Mouse (Mus musculus) neutrophil, adult 5-6 weeks (primary cell): Measurements from ENCODE around the gene Mrps18a. TPM values are rescaled to one million over a fixed set of nuclear protein-coding genes. Genes with fewer than 3 reads are reported as not detected.

Experiments used
- ATAC-seq: fragments of 151-379, 151-347 bp; 2 replicates; pipeline ENCODE4 v1.8.0; 2017; ENCODE audit warnings: mild to moderate bottlenecking, moderate TSS enrichment; ENCODE audit not compliant: insufficient number of reproducible peaks, poor library complexity, low FRiP score, severe bottlenecking; ENCODE audit errors: extremely low read depth
- total RNA-seq: library from RNA; stranded (forward); fragments of 200-1000 nt; gene quantifications from 2 replicates; pipeline ENCODE4 v1.2.3, GENCODE M21; 2017

Gene Mrps18a
- total RNA-seq, 1 experiment from 2014 or later, result 23.6 TPM

DNA sequence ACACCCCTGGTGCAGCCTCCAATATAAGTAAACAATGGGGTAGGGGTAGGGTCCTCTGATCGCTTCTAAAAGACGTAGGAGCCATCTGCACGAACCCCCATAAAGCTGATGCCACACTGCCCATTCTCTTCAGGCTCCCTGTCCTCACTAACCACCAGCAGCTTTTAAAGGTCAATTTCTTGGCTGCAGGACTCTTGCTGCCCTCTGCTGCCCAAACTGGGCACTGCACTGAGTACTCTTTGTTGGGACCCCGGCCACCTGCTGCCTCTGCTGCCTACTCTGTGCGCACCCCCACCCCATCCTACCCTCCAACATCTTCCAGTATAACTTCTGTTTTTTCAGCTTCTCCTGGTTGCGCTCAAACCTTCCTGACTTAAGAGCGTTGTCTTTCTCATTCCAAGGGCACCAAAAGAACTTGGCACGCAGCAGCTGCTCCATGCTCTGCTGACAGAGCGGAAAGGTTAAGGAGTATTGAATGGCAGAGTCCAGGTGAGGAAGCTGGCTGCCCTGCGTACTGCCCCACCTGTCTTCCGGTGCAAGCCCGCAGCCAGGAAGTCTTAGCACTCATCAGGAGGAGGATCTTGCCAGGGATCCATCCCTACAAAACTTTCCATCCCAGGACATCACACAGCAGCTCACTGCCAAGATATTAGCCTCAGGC, 21.4 kb downstream of the Mrps18a start:
- ATAC-seq, result peak; percentile 56; the same call in 1 of the 2 replicates

DNA sequence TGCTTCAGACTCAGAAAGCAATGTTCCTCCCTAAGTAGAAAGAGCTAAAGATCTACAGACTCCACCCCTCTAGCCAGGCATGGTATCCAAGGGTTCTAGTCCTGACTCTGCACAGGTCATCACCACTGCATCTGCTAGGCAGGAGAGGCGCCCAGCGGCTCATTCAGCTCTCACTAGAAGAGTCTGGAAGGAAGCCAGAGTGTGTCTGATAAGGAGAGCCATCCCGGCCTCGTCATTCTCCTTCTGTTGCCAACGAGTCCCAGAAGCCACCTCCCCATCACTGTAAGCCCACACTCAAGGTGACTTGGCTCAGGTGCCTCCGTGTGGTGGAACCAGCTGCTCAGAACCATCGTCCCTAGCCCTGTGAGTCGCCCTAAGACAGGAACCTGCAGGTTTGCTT, 22.1 kb downstream of the Mrps18a start:
- ATAC-seq, result no peak

DNA sequence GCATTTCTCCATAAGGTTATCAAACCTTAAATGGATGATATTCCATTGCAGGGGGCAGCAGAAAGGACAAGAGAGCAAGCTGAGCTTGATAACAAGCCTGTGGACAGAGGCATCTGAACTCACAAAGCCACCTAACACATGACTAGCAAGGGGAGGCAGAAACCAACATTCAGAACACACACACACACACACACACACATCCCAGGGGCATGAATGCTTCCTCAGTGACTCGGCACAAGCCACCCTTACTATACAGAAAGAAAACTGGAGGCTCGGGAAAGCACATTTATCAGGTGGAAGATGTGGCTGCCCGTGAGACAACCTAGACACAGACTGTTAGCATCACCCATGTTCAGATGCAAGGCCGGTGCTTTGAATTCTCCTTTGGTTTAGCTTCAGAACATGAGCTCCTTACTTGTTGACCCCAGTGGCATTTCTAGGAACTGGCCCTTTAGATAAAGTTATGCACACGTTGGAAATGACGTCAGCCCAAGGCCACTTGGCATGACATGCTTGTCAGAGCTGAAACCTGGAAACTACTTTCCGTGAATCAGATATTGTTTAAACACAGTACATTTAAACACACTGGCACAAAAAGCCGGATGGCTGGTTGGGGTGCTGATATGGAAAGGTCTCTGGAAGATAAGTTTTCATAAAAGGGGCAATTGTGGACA, 27.9 kb downstream of the Mrps18a start:
- ATAC-seq, result no peak

DNA sequence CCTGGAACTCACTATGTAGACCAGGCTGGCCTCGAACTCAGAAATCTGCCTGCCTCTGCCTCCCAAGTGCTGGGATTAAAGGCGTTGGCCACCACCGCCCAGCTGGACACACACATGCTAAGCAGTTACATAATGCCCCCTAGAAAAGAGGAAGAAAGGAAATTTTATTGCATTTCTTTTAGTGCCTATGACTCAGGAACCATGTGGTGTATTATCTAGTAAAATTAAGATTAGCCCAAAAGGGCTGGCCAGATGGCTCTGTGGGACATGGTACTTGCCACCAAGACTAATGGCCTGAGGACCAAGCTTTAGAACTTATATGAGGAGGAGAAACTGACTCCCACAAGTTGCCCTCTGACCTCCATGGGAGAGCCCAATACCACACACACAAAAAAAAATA, 29.1 kb downstream of the Mrps18a start:
- ATAC-seq, result no peak

DNA sequence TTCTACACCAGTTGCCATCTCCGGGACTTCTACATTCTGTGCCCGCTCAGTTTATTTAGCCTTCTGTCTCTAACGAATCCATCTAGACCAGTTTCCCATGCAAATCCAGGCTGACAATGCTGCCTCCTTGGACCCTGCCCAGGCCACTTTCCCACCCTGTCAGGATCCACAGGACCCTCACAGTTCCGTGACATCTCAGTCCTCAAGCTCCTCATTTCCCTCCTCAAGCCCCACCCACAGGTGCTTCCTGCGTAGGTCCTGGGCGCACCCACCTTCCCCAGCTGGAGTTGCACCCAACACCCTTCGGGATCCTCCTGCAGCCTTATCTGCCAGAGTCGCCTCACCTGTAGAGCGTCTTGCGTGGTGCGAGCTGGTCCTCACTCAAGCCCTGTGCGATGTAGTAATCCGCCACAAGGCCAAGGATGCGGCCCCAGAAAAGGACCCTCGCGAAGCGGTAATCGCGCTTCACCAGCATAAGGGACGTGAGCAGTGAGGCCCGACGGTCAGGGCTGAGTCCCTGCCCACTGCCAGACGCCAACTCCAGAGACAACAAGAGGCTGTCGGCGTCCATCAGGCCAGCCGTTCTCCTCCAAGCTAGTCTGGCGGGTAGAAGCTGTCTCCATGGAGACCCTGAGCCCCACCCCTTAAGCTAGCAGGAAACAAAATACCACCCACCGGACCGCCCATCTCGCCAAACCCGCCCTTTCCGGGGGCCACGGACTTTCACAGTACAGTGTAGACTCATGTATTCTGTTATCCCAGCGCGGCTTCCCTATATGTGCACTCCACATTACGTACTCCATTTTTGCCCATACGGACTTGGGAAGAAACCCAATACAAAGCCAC, 33.0 kb downstream of the Mrps18a start, which contains the start of gene Rsph9:
Gene Rsph9, minus strand, starts transcription at position 639 of the 846 bp plus-strand sequence.
- ATAC-seq, result peak; percentile 85

DNA sequence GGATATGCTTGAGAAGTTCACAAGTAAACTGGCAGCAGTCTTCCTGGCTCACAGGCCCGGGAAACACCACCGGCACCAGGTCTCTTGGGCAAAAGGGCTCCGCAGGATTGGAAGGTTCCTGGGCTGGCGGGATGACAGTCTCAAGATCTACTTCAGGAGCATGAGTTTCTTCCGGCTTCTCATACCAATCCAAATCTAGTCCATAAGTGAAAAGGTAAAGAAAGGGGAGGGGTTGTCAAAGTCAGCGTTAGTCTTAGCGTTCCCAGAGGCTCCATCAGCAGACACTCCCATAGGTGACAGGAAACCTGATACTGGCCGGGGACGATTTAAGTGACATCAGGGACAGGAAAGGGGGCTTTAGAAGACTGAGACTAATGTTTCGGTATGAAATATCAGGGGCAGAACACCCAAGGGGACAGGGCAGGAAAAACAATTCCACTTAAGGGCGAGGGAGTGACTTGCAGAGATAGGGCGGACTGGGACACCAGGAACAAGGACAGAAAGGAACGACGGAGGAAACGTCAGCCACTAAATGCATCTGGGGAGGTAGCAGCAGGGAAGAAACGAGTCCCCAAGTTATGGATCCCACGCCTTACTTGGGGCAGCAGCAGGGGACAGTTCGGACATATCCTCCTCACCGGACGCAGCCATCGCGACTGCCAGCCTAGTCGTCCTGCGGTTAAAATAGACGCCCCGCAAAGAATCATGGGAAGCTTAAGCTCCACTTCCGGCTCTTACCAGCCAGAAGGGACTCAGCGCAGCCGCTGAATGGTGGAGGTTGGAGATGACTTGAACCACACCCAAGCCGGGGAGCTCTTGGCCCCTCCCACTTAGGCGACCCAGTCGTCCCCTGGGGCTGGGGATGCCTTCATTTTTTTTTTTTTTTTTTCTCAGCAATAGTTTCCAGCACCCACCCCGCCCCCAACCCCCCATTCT, 42.3 kb downstream of the Mrps18a start, which contains the start of gene Mad2l1bp:
Gene Mad2l1bp, minus strand, starts transcription at position 707 of the 936 bp plus-strand sequence.
- ATAC-seq, result peak; percentile 98

DNA sequence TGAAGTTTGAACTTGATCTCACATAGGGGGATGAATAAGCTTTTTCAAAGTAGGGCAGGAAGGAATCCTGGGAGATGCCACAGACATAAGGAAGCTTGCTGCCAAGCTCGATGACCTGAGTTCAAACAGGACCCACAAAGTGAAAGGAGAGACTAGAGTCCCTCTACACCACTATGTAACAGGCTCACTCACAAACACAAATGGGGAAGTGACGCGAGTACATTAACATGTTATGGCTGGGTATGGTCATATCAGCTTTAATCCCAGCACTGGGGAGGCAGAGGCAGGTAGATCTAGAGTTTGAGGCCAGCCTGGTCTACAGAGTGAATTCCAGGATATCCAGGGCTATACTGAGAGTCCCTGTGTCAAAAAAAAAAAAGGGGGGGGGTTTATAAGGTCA, 43.5 kb downstream of the Mrps18a start:
- ATAC-seq, result no peak

DNA sequence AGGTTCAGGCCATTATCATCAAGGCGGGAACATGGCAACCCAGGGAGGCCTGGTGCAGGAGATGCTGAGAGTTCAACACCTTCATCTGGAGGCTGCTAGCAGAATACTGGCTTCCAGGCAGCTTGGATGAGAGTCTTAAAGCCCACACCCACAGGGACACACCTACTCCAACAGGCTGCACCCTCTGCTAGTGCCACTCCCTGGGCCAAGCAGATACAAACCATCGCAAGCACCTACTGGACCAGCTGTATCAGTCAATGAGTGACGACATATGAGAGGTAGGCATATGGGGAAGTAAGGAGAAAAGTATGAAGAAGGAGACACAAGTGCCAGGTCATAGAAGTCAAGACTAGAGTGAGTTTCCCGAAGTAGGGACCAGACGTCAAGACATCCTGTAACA, 45.9 kb downstream of the Mrps18a start:
- ATAC-seq, result no peak

DNA sequence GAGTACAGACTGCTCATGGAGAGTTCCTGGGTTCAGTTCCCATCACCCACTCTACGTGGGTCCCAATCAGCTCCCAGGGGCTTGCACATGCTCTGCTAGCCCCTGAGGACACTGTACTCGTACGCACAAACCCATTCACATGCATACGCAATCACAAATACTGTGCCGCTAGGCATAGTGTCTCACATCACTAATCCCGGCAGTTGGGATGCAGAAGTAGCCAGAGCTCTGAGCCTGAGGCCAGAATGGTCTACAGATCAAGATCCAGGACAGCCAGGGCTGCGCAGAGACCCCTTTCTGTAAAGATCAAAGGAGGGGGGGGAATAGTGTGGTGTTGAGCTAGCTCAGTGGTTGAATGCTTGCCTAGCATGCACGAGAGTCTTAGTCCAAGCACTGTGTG, 46.3 kb downstream of the Mrps18a start:
- ATAC-seq, result no peak

DNA sequence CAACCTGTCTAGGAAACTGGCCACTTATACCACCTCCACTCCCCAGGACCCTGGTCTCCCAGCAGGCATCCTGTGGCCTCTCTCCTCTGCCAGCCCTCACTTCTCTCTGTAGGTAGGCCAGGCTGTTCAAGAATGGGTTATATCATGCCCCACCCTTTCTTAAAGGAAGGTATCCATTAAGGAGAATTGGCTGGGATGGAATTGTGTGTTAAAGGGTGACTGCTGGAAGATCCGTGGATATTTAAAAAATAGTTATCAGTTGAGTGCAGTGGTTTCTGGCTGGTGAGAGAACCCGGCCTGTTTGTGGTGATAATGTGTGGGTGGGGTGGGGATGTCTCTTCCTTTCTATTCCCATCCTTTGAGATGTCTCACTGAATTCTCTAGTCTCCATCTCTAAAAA, 48.5 kb downstream of the Mrps18a start:
- no peak for ATAC-seq

DNA sequence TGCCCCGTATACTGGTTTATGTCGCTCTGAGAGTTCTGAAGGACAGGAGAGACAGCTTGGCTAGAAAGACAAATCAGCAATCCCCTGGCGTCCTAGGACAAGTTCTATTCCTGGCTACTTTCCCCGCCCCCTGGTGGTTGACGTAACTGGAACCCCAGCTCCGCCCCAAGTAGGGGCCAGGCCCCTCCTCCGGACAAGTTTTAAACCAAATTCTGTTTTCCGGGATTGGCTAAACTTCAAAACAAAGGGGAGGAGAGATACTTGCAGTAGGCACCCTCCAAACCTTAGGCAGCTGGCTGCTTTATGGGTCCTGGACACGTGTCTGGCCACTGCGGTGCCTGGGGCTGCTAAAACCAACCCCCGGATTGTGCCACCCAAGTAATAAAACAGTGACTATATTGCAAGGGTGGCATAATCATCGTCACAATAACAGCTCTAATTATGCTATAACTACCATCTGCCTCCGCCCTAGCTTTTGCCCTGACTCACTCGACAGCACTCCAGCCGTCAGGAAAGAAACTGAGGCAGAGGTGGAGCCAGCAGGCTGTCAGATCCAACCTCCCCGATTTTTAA, 49.4 kb downstream of the Mrps18a start:
- peak; percentile 53 for ATAC-seq

DNA sequence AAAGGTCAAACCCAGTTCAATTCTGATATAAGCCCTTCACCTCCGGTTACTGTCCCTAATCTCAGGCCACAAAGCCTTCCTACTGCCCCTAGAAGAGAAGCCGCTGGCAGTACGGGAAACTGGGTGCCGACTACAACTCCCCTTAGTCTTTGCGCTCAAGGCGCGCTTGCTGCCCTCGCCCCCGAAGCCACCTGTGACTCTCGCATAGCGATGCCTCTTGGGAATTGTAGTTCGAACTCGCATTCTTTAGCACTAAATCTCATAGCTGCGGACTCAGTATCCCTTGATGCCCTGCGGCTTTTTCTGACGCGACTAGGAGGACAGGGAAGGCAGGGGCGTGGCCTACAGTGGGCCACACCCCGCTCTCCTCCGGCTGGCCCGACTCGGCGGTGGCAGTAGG, 49.9 kb downstream of the Mrps18a start, which contains the start of gene Gtpbp2:
Gene Gtpbp2, plus strand, starts transcription at position 347 of the 400 bp plus-strand sequence.
- peak; percentile 92 for ATAC-seq

DNA sequence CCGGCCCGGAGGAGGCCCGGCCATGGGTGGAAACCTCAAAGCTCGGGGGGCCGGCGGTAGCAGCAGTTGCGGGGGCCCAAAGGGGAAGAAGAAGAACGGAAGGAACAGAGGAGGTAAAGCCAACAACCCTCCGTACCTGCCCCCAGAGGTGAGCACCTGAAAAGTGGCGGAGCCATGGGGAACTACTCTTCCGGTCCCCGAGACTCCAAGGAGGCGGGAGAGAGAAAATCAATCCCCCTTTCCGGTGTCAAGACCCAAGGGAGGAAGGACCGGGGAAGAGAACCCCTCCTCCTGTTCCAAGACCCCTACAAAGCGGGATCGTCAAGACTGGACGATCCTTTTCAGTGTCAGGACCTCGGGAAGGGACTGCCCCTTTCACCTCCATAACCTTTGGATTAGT, 50.4 kb downstream of the Mrps18a start:
- no peak for ATAC-seq

DNA sequence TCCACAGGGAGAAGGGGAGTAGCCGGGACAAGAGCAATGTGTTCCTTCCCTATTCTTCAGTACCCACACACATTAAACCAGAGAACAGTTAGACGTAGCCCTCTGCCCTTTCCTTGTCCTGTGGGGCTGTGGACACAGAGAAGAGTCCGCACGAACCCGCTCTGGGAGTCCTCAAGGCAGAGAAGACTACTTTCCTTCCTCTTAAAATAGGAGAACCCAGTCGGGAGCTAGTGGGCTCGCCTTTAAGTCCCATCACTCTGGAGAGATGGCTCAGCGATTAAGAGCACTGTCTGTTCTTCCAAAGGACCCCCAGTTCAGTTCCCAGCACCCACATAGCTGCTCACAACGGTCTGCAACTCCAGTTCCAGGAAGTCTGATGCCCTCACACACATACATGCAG, 50.9 kb downstream of the Mrps18a start:
- no peak for ATAC-seq

DNA sequence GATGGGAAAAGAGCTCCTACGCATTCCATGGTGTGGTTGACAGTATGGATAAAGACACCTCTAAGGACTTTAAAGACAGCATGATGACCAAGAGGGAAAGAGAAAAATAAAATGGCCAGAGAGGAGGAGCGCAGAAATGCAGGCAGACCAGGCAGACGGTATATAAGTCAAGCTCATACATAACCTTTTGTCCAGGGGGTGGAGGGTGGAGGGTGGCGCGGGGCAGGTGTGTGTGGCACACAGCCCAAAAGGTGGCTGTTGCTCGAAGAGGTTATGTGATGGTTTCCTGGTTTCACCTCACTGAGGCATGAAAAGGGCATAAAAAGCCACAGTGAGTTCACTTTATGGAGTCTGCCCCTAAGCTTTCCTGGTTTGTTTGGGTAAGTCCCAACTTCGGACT, 51.8 kb downstream of the Mrps18a start:
- no peak for ATAC-seq

DNA sequence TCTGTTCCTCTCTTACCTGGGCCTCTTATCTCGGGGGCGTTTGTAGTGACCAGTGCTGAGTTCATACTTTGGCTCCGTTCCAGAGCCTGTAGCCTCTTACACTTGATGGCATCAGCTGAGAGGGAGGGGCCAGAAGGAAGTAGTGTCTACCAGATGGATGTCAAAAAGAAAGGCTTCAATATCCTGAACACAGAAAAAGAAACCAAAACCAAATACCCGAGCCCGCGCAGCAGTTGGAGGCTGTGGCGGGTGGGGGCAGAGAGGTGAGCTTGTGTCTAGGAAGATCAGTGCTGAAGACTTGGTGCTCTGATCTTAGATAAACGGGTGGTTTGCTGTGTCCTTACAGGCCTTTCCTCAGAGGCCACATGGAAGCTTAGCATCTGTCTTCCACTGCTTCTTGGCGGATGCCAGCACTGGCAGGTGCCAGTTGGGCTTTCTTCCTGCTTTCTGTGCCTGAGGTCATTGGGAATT, 52.2 kb downstream of the Mrps18a start:
- ATAC-seq, result peak; percentile 20; the same call in 1 of the 2 replicates

DNA sequence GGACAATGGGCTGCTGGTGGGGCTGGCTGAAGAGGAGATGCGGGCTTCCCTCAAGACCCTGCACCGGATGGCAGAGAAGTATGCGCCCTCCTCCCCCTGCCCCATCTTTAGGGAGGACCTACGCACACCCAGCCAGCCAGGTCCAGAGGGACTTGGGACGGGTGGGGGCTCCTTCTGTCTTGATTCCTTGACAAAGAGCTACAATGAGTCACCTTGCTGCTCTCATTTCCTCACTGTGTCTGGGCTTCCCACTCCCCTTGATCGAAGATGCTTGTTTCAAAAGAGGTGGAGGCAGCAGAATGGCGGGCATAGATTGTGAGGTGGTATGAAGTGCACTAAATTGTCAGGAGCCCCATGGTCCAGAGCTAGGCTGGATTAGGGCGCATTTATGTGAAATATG, 53.5 kb downstream of the Mrps18a start:
- no peak for ATAC-seq

DNA sequence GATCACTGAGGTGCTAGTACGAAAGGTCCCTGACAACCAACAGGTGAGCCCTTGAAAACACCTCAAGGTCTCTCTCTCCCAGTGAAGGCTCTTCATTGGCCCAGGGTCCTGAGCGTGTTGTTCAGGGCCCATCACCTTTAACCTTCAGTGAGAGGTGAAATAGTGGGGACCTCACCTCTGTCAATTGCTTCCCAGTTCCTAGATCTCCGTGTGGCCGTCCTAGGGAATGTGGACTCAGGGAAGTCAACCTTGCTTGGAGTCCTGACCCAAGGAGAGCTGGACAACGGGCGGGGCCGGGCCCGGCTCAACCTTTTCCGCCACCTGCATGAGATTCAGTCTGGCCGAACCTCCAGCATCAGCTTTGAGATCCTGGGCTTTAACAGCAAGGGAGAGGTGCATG, 54.0 kb downstream of the Mrps18a start:
- no peak for ATAC-seq
